Mouse (Mus musculus): Measurements from ENCODE around the gene Drd4. TPM values are rescaled to one million over a fixed set of nuclear protein-coding genes. Genes with fewer than 3 reads are reported as not detected.

The Drd4 gene
- total RNA-seq (2023), result not detected

DNA sequence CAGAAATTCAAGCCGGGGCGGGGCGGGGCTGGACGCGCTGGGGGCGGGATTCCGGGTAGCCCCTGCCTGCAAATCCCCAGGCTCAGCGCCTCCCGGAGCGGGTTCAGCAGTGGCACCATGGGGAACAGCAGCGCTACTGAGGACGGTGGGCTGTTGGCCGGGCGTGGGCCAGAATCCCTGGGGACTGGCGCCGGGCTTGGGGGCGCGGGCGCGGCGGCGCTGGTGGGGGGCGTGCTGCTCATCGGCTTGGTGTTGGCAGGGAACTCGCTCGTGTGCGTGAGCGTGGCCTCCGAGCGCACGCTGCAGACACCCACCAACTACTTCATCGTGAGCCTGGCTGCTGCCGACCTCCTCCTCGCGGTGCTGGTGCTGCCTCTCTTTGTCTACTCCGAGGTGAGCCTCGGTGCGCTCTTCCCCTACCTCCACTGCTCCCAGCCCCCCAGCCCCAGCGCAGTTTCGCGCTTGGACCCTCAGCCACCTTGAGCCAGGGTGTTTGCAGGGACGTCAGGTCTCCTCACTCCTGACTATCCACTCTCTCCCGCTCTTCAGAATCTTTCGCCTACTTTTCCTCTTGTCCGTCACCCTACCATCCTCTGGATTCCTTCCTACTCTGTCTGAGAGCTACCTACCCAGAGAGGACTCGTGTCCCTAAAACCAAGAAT, at the start of gene Drd4:
TSS of gene Drd4 (plus strand) at position 86 of the 662 bp plus-strand sequence.

DNA sequence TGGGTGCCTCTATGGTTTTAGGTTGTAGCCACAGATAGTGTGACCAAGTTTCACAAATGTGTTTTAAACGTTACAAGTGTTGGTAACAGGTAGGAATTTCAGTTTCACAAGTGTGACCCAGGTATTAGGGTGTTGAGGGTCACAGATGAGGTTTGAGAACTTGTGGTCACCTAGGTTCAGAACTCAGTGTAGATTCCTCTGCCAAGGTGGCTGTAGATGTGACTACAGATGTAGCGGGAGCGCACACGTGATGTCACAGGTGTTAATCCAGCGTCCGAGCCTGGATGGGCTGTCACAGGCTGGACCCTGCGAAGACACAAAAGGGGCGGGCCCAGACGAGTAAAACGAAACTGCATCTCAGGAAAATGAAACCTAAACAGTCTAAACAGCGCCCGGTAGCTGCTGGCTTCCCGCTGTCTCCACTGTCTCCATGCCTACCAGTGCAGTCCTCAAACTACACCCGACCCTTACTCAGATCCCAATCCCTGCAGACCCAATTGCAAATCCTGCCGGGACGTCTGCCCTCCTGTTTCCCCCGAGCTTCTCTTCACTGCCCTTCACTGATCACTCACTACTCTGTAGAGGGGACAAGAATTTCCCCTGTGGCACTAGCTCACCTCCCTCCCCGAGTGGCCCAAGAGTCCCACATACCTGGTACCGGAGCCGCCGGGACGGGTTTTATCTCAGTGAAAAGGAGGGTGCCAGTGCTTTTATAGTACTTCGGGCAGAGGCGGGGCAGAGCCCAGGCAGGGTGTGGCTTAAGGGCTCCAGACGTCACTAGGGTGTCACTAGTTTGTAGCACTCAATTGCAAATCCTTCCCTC, 25.9 kb upstream of the Drd4 start, which contains the start of gene Irf7:
TSS of gene Irf7 (minus strand) at position 743 of the 823 bp plus-strand sequence.

DNA sequence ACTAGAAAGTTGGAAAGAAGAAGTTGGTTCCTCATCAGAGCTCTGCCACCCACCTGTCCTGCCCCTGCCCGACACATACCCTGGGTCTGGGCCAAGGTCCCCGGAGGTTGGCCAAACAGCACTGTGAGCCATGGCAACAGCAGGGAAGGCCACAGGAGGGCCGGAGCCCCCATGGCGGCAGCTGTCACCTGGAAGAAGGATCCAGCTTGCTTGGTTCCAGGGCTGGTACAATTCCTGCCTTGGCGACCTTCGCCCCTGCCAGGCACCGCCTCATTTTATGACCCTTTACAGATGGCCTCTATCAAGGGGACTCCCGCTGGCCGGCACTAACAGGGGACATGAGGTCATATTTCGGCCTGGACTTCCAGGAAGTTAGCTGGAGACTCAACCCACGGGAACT, 15.3 kb upstream of the Drd4 start, which contains the start of gene Cdhr5:
TSS of gene Cdhr5 (minus strand) at position 241 of the 400 bp plus-strand sequence.

DNA sequence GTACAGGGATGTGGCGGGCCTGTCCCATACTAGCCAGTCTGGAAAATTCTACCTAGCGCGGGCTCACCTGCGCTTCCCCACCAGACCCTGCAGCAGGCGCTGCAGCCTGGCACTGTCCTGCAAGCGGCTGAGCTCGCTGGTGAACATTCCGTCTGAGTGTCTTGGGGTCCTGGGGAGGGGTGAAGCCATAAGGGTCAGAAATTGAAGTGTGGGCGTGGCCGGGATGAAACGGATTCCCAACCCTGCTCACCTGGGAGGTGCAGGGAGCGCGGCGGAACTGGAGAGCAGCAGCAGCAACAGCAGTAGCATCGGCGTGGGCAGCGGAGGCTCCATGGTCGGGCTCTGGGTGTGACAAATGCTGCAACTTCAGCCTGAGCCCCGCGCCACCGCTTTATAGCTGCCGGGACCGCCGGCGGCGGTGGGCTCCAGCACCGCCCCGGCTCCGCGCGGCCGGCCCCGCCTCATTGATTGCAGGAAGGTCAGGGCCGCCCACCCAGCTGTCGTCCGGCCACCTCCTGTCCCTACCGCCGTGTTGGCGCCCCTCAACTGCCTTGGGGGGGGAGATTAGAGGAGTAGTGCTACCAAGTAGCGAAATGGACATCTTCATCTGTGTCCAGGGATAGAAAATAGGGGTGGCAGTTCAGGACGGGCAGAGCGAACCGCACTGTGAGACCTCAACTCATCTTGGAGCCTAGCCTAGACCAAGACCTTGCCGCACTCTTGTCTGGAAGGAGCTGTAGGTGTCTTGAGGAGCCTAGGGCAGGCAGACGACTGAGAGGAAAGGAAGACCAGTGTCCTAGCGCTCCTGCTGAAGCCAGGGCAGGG, 12.8 kb upstream of the Drd4 start, which contains the start of gene Sct:
TSS of gene Sct (minus strand) at position 368 of the 825 bp plus-strand sequence.

DNA sequence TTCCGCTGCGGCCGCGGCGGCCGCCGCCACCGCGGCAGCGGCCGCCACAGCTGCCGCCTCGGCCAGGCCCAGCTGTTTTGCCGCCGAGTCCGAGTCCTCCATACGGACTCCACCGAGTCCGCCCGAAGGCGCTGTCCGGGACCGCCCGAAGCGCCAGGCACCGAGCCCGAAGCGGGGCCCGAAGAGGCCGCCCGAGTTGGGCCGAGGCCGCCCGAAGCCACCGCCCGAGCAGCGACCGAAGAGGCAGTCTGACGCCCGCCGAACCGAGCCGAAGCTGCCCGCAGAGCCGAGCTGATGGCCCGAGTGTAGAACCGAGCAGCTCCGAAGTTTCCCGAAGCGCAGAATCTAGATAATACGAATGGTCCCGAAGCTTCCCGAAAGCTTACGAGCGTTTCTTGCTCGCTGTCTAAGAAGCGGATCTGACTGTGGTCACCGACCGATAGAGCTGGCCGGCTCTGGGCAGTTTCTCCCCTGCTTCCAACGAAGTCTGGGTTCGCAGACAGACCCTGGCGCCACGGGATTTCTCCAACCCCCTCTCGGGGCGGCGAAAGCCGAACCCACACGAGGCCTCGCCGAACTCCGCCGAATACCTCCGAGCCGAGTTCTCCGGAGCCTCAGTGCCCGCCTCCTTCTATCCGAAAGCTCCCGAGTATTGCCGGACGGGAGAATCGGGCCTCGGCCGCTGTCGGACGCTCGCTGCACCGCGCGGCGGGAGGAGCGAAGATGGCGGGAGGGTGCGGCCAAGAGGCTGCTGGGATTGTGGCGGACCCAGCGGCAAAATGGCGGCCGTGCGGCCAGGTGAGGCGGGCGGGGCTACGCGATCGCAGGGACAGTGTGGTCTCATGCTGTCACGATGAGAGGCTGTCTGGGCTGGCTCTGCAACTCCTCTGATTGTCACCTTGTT, 35.9 kb downstream of the Drd4 start, which contains the start of the genes Deaf1 and Tmem80:
TSS of gene Deaf1 (minus strand) at position 222 of the 904 bp plus-strand sequence.
TSS of gene Tmem80 (plus strand) at position 271 of the 904 bp plus-strand sequence.

DNA sequence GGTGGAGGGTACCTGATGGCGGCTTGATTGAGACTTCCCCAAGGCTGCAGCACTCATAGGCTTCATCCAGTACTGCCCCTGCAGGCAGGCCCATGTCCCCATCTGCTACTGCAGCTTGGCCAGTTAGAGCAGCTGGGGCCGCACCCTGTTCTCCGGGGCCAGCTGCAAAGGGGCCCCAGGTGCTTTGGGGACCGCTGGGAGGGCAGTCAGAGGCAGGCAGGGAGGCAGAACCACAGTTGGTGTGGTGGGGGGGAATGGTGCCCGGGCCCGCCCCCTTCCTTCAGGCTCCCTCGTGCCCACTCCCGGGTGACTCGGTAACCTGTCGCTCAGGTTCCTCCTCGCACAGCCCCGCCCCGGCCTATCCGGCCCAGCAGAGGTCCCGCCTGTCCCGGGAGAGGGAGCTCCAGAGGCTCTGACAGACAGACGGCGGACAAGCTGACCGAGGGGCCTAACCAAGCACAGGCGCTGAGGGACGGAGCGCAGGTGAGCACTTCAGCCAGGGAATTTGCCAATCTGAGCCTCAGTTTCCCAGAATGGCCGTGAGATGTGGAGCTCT, 46.8 kb downstream of the Drd4 start, which contains the start of gene Eps8l2:
TSS of gene Eps8l2 (plus strand) at position 305 of the 556 bp plus-strand sequence.

Other genes starting within 250 kb of the Drd4 start
- gene B4galnt4, start 230.9 kb upstream of the Drd4 start, total RNA-seq (2023), result 1.3 TPM
- 37.8 TPM for gene Pkp3, start 213.8 kb upstream of the Drd4 start, total RNA-seq (2023)
- 71.6 TPM for gene Sigirr, start 191.4 kb upstream of the Drd4 start, total RNA-seq (2023)
- not detected for gene Ano9, start 174.2 kb upstream of the Drd4 start, total RNA-seq (2023)
- gene Ptdss2, start 169.6 kb upstream of the Drd4 start, total RNA-seq (2023), result 7.1 TPM
- 37.7 TPM for gene Rnh1, start 119.1 kb upstream of the Drd4 start, total RNA-seq (2023)
- 33.2 TPM for gene Hras, start 98.0 kb upstream of the Drd4 start, total RNA-seq (2023)
- gene Lrrc56, start 97.8 kb upstream of the Drd4 start, total RNA-seq (2023), result 4.7 TPM
- gene Lmntd2, start 77.9 kb upstream of the Drd4 start, total RNA-seq (2023), result 2.5 TPM
- gene Rassf7, start 76.1 kb upstream of the Drd4 start, total RNA-seq (2023), result 8.1 TPM
- 157 TPM for gene Phrf1, start 63.2 kb upstream of the Drd4 start, total RNA-seq (2023)
- gene Irf7, start 25.5 kb upstream of the Drd4 start, total RNA-seq (2023), result 57.4 TPM
- gene Cdhr5, start 15.2 kb upstream of the Drd4 start, total RNA-seq (2023), result not detected
- not detected for gene Sct, start 12.9 kb upstream of the Drd4 start, total RNA-seq (2023)
- 58.1 TPM for gene Deaf1, start 35.7 kb downstream of the Drd4 start, total RNA-seq (2023)
- 20.9 TPM for gene Tmem80, start 35.7 kb downstream of the Drd4 start, total RNA-seq (2023)
- gene Eps8l2, start 46.9 kb downstream of the Drd4 start, total RNA-seq (2023), result not detected
- gene Taldo1, start 100.2 kb downstream of the Drd4 start, total RNA-seq (2023), result 97.8 TPM
- gene Gatd1, start 122.1 kb downstream of the Drd4 start, total RNA-seq (2023), result 31.1 TPM
- not detected for gene Cend1, start 137.5 kb downstream of the Drd4 start, total RNA-seq (2023)
- gene Slc25a22, start 145.9 kb downstream of the Drd4 start, total RNA-seq (2023), result 67.0 TPM
- 5.7 TPM for gene Pidd1, start 152.0 kb downstream of the Drd4 start, total RNA-seq (2023)
- 3,653 TPM for gene Rplp2, start 155.4 kb downstream of the Drd4 start, total RNA-seq (2023)
- 53.0 TPM for gene Pnpla2, start 163.2 kb downstream of the Drd4 start, total RNA-seq (2023)
- gene Cracr2b, start 169.1 kb downstream of the Drd4 start, total RNA-seq (2023), result 1.0 TPM
- 6.8 TPM for gene Cd151, start 175.4 kb downstream of the Drd4 start, total RNA-seq (2023)
- gene Polr2l, start 183.1 kb downstream of the Drd4 start, total RNA-seq (2023), result 16.4 TPM
- 0.95 TPM for gene Tspan4, start 183.2 kb downstream of the Drd4 start, total RNA-seq (2023)
- gene Chid1, start 247.9 kb downstream of the Drd4 start, total RNA-seq (2023), result 23.3 TPM

All from CD8-positive naive resting alpha-beta T cell, adult 57 days (primary cell).